Mouse (Mus musculus) G1E (cell line): ENCODE measurements at regions not wholly inside any gene's neighbourhood (a gene's known extent, or its start where the extent isn't known, plus 50 kb on each side); places are given as distances from the start of the nearest gene placed in this dataset.

Source experiments
- ATAC-seq: 2 replicates; pipeline ENCODE4 v1.8.0; 2016; ENCODE audit warnings: mild to moderate bottlenecking; ENCODE audit not compliant: insufficient number of reproducible peaks, poor library complexity, low FRiP score, severe bottlenecking; ENCODE audit errors: extremely low read depth
- DNase-seq: peaks from one replicate; pipeline ENCODE4 v3.0.0; 2012; ENCODE audit warnings: low spot score
- H3K27me3 ChIP-seq: 2 replicates; pipeline ENCODE4 v1.6.1; 2012; ENCODE audit warnings: mild to moderate bottlenecking, low read length, inconsistent platforms; ENCODE audit not compliant: insufficient read depth
- H3K36me3 ChIP-seq: replicated peaks from 2 replicates; pipeline ENCODE3; 2012; ENCODE audit warnings: mild to moderate bottlenecking, inconsistent platforms
- H3K4me1 ChIP-seq: 2 replicates; pipeline ENCODE4 v1.6.1; 2012; ENCODE audit warnings: low read depth, low read length, inconsistent platforms, mixed read lengths; ENCODE audit not compliant: insufficient read depth
- H3K4me3 ChIP-seq: 2 replicates; pipeline ENCODE4 v1.5.1; 2012; ENCODE audit warnings: low read depth, mild to moderate bottlenecking, inconsistent platforms, low read length, moderate library complexity, mixed read lengths
- H3K9me3 ChIP-seq: replicated peaks from 2 replicates; pipeline ENCODE4 v1.6.1; 2012; ENCODE audit warnings: inconsistent platforms
- CTCF ChIP-seq: IDR thresholded peaks from 2 replicates; pipeline ENCODE4 v1.5.1; 2012; ENCODE audit warnings: low read depth, low read length, inconsistent platforms, mixed read lengths
- GATA1 ChIP-seq: IDR thresholded peaks from 2 replicates; pipeline ENCODE4 v1.6.1; 2012; ENCODE audit warnings: borderline replicate concordance, low read length, inconsistent platforms, mixed read lengths
- GATA2 ChIP-seq: IDR thresholded peaks from 2 replicates; pipeline ENCODE4 v1.6.1; 2012; ENCODE audit warnings: low read depth, low read length, inconsistent platforms, borderline replicate concordance
- POLR2AphosphoS5 ChIP-seq: IDR thresholded peaks from 2 replicates; pipeline ENCODE4 v1.6.1; 2012; ENCODE audit warnings: low read depth, low read length, inconsistent platforms; ENCODE audit not compliant: insufficient replicate concordance
- TAL1 ChIP-seq: conservative IDR thresholded peaks from 2 replicates; pipeline ENCODE4 v1.6.1; 2012; ENCODE audit warnings: low read depth, low read length, inconsistent platforms, mixed read lengths

DNA sequence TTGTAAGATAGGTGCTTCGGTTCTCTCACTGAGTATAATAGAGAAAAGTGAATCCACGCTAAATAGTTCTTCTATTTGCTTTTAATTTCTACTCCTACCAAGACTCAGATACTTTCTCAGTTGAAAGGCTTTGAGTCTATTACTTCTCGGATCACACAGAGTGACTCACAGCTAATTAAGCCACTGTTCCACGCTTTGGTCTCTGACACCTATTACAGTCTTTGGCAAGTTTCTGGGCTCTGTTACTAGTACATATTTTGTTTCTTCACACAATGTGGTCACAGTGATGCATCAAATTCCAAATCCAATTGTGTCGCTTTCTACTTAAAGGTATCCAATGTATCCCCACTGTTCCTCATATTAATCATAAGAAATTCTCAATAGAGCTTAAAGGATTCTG is 276.5 kb downstream of the Fam84b start:
- Histone ChIP-seq H3K36me3 (no peaks in the 10 kb centered on the region), H3K9me3 (no peaks in the 10 kb centered on the region), H3K27me3 (no peaks in the 10 kb centered on the region), H3K4me1 (no peaks in the 10 kb centered on the region), H3K4me3 (no peak overlapping the region)
- DNase-seq (no peak), ATAC-seq (no peak)
- no peak for TF ChIP-seq TAL1
- TF ChIP-seq POLR2AphosphoS5, result no peak

DNA sequence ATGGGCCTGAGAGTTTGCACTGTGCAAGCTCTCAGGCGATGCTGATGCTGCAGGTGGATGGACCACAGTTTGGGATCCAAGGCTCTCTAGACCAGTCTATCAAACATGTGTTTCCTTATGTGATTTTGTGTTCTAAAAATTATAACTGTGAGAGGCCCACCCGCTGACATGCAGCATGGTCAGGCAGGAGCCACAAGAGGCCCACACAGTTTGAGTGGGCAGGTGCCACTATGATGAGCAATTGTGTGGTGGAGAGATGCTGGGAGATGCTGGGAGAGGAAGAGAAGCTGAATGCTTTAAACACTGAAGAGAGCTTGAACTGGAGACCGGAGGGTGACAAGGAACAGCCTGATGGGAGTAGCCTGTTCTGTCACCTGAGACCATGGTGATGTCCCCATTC is 287.3 kb downstream of the Fam84b start:
- Histone ChIP-seq H3K4me1 (no peaks in the 10 kb centered on the region), H3K4me3 (no peak overlapping the region), H3K9me3 (0 out of 2 replicates have a peak, but pooled peaks cover 2% of the 10 kb centered on the region), H3K27me3 (no peaks in the 10 kb centered on the region), H3K36me3 (no peaks in the 10 kb centered on the region)
- TF ChIP-seq TAL1 (no peak), CTCF (no peak), GATA2 (no peak)
- ATAC-seq (no peak), DNase-seq (no peak)

DNA sequence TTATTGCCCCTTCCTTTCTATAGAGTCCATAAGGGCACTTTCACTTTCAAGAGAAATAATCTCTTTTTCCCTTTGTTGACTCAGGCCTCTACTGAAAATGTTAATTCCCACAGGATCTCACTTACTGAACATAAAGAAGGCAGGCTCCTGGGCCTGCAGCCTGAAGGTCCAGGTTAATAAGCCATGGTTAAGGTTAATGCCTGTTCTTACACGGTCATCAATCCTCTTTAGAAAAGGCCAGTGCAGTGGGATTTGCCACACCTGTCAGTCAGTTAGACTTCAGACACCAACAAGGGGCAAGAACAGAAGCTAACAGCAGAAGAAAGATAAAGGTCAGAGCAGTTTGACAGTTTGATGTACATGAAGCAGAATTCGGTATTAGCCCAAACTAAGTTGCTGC is 288.6 kb downstream of the Fam84b start:
- no peak for DNase-seq
- no peaks in the 10 kb centered on the region for H3K36me3 ChIP-seq
- H3K9me3 ChIP-seq, result 0 out of 2 replicates have a peak, but pooled peaks cover 2% of the 10 kb centered on the region
- no peak for ATAC-seq
- TF ChIP-seq TAL1 (no peak), GATA1 (no peak), POLR2AphosphoS5 (no peak)
- H3K4me1 ChIP-seq, result no peaks in the 10 kb centered on the region
- H3K27me3 ChIP-seq, result no peaks in the 10 kb centered on the region
- no peak overlapping the region for H3K4me3 ChIP-seq

DNA sequence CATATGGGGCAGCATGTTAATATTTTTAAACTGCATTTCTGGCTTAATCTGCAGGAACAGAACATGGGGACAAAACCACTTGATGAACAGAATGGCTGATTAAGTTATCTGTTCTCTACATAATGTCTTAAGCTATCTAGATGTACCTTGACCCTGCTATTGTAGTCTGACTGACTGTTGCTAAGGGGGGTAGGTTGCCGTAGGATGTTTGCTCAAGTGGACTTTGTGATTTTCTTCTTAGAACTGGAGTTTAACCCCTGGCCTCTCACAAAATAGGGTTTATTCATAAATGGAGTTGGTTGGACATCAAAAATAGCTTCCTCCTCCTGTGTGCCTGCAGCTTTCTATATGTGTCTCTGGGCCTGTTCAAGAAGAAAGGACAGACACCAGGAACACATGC is 292.9 kb downstream of the Fam84b start:
- Histone ChIP-seq H3K4me1 (no peaks in the 10 kb centered on the region), H3K4me3 (no peak overlapping the region), H3K9me3 (0 out of 2 replicates have a peak, but pooled peaks cover 2% of the 10 kb centered on the region), H3K27me3 (no peaks in the 10 kb centered on the region), H3K36me3 (no peaks in the 10 kb centered on the region)
- TF ChIP-seq GATA2, result no peak
- no peak for TF ChIP-seq GATA1
- no peak for TF ChIP-seq TAL1
- TF ChIP-seq POLR2AphosphoS5, result no peak
- no peak for TF ChIP-seq CTCF
- DNase-seq (no peak), ATAC-seq (no peak)

DNA sequence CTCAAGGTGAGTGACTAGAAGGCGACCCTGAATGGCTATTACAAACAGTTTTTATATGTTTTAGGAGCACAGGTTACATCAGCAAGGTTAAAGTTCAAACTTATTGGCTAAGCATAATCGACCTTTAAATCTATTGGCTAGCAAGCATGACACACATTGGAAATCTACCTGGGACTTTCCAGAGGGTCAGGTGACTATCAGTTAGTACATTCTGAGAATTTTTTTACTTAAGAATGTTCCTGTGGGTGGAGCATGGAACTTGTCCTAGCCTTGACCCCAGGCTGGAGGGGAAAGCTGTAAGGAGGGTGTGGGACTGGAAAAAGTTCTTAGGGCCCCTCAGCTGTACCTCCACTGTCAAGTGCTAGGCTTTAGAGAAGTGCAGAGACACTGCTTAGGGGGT is 297.9 kb downstream of the Fam84b start:
- no peak overlapping the region for H3K4me3 ChIP-seq
- ATAC-seq (no peak), DNase-seq (no peak)
- TF ChIP-seq POLR2AphosphoS5, result no peak
- TF ChIP-seq GATA2, result no peak
- TF ChIP-seq TAL1, result no peak
- no peak for TF ChIP-seq CTCF
- TF ChIP-seq GATA1, result no peak
- no peaks in the 10 kb centered on the region for H3K9me3 ChIP-seq
- H3K36me3 ChIP-seq, result no peaks in the 10 kb centered on the region
- H3K4me1 ChIP-seq, result no peaks in the 10 kb centered on the region
- H3K27me3 ChIP-seq, result no peaks in the 10 kb centered on the region

DNA sequence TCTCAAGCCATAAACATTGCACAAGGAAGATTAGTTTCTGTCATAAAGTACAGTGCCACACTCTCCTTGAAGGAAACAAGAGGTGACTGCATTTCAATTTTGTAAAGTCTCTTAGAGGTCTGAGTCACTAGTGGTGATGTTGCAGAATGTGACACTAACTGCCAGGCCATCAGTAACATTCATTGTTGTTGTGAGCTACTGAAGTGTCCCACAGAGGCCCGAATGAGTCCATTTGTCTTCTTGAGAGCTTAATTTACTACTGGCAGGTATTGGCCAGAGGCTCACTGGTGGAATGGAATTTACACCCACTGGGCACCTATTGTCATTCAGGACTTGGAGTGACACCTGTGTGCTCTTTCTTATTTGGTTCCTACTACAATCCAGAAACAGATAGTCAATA is 299.0 kb downstream of the Fam84b start:
- ATAC-seq (no peak), DNase-seq (no peak)
- TF ChIP-seq POLR2AphosphoS5, result no peak
- no peak for TF ChIP-seq CTCF
- no peak for TF ChIP-seq GATA2
- no peak for TF ChIP-seq TAL1
- no peak for TF ChIP-seq GATA1

DNA sequence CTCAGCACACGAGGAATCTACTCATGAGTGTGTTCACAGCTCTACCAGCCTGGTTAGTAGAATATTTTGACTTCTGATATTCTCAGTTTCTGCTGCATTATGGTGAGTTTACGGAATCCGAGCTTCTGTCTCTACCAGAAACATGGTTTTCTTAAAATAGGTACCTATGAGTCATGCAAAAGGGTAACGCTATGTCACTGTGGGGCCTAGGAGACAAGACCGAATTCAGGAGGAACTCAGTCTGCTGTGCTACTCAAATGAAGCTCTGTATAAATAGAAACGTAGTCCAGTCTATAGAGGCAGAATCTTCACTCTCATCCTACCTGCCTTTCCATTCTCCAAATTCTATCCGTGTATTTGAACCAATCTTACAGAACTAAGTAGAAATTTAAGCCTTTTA is 305.5 kb downstream of the Fam84b start:
- DNase-seq (no peak), ATAC-seq (no peak)
- H3K27me3 ChIP-seq, result no peaks in the 10 kb centered on the region
- no peaks in the 10 kb centered on the region for H3K36me3 ChIP-seq
- TF ChIP-seq GATA2 (no peak), TAL1 (no peak), CTCF (no peak), GATA1 (no peak), POLR2AphosphoS5 (no peak)
- H3K9me3 ChIP-seq, result no peaks in the 10 kb centered on the region
- H3K4me3 ChIP-seq, result no peak overlapping the region
- H3K4me1 ChIP-seq, result no peaks in the 10 kb centered on the region

More for the DNA sequence above, 299.0 kb downstream of the Fam84b start:
- H3K4me1 ChIP-seq, result no peaks in the 10 kb centered on the region
- H3K27me3 ChIP-seq, result no peaks in the 10 kb centered on the region
- no peaks in the 10 kb centered on the region for H3K9me3 ChIP-seq
- H3K36me3 ChIP-seq, result no peaks in the 10 kb centered on the region
- H3K4me3 ChIP-seq, result no peak overlapping the region
